Mouse (Mus musculus) subcutaneous adipose tissue, adult 2 months (tissue): ENCODE results near the gene Pik3cb. TPM values are rescaled to one million over a fixed set of nuclear protein-coding genes. Genes with fewer than 3 reads are reported as not detected.

ENCODE experiments used
- polyA plus RNA-seq: library from polyadenylated mRNA; depleted of rRNA; stranded (reverse); fragments of >200 nt; gene quantifications from 2 replicates; pipeline ENCODE4 v1.2.3, GENCODE M21; 2012; ENCODE audit warnings: low replicate concordance; rRNA removed

The Pik3cb gene
- 9.7 and 13.2 TPM in 2 replicates for polyA plus RNA-seq

GRCm38 (mm10) chr9:99140063-99140882 lies at the start of gene Pik3cb:
Gene Pik3cb, minus strand, starts transcription at chr9:99140621.

GRCm38 (mm10) chr9:99035575-99035974 lies 104.8 kb downstream of the Pik3cb start, which contains the start of gene Gm1123:
Gene Gm1123, minus strand, starts transcription at chr9:99035715.

Other genes starting within 250 kb of the Pik3cb start
- gene 7420426K07Rik, start 237.5 kb downstream of the Pik3cb start, polyA plus RNA-seq: not detected in 2 replicates
- gene Foxl2, start 185.3 kb downstream of the Pik3cb start, polyA plus RNA-seq: 10.7 TPM in 1 of 2 replicates, not detected in the other
- gene Faim, start 154.2 kb downstream of the Pik3cb start, polyA plus RNA-seq: 5.0 and 5.6 TPM in 2 replicates
- gene Gm1123, start 104.9 kb downstream of the Pik3cb start, polyA plus RNA-seq: 0.08 TPM in 1 of 2 replicates, not detected in the other
- gene Faiml, start 96.6 kb upstream of the Pik3cb start, polyA plus RNA-seq: not detected in 2 replicates
- gene Cep70, start 102.7 kb upstream of the Pik3cb start, polyA plus RNA-seq: 3.6 and 10.4 TPM in 2 replicates
- 0.52 and 6.4 TPM in 2 replicates for gene Esyt3, start 217.9 kb upstream of the Pik3cb start, polyA plus RNA-seq